Mouse (Mus musculus) retina, embryonic 14.5 days (tissue): ENCODE measurements around the gene Clk1.
"Not testable (repeated sequence)": the region's sequence is repeated elsewhere in the genome, so short reads cannot be mapped to it uniquely, and the experiment has no call there.

ENCODE experiments used
- DNase-seq: peaks from one replicate; pipeline ENCODE4 v3.0.0-alpha.2; 2015; ENCODE audit warnings: low spot score

Gene Clk1

GRCm38 (mm10) chr1:58407321-58407720 is 16.5 kb downstream of the Clk1 start:
- DNase-seq = no peak

- no peak for DNase-seq
Observed at GRCm38 (mm10) chr1:58403745-58404144, 20.1 kb downstream of the Clk1 start.

GRCm38 (mm10) chr1:58401396-58401795 is 22.5 kb downstream of the Clk1 start:
- no peak for DNase-seq

- no peak for DNase-seq
Observed at GRCm38 (mm10) chr1:58397731-58398130, 26.1 kb downstream of the Clk1 start.

DNA sequence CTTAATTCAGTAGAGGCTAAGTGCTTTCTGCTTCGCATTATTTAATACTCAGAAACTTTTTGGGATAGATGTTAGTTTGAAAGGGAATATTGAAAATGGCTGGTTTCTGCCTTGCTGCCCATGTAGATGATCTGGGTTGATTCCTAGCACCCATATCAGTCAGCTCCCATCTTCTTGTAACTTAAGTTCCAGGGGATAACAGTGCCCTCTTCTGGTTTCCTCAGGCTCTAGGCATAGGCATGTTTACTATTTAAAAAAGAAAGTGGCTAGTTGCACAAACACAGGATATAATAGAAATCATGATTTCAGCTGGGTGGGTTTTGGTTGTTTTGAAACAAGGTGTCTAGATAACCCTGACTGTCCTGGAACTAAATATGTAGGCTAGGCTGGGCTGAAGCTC is 27.7 kb downstream of the Clk1 start:
- no peak for DNase-seq

GRCm38 (mm10) chr1:58395341-58395740 is 28.5 kb downstream of the Clk1 start:
- DNase-seq = no peak

DNA sequence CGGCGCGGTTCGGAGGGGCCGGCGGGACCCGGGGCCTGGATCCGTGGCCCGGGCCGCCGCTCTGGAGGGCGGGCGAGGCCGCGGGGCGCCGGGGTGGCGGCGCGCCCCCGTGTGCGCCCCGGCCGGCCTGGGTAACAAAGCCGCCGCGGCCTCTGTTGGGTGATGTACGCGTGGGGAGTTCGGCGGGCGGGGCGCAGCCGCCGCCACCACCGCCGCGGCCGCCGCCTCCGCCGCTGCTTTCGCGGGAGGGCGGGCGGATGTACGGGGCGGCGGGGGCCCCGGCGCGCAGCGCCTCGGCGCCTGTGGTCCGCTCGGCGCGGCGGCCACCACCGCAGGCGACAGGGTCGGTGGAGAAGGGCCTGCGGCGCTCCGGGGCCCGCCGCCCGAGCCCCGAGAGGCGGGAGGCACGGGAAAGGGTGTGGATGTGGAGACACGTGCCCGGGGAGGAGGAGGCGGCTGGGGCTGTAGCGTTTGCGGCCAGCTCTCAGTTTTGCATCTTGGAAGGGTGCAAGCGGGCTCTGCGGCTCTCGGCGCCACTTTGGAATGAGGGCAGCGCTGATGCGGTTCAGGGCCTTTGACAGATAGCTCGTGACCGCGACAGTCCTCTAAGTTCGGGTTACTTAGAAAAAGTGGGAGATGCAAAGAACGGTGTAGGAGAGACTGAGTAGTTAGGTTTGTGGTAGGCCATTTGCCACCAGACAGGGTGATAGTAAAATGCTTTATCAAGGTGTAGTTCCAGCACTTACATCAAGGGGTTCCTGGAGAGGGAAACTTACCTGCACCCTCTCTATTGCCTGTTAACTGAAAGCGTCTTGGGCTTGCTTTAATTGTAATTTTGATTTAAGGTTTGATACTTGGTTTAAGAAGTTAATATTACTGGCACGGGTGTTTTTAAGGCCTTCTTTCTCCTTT is 30.3 kb downstream of the Clk1 start:
- DNase-seq = peak; percentile 58

DNA sequence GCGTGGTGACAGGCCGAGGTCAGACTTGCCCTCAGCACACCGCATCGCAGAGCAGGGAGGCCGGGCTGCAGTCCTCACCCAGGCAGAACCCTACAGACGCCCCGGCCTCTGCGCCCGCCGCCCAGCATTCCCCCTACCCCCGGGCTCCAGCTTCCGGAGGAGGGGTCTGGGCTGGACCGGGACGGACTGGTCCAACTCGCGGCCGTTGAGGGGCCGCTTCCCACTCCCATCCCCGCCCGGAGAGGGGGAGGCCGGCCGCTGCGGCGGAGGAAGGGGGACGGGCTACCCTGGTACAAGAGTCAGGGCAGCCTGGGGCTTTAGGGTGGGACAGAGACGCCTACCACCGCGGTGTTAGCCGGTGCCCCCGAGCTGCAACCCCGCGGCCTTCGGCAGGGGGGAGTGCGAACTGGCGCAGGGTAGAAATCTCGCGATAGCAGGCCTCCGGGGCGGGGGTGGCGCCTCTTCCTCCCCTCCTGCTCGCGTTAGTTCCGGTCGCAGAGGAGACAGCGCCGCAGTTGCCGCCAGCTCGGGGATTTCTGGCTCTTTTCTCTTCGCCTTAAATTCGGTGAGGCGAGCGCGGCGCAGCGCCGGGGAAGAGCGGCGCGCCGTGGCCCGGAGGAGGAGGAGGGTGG is 31.1 kb downstream of the Clk1 start, which contains the start of gene Bzw1:
Gene Bzw1 (plus strand): TSS at position 247 of the 632 bp plus-strand sequence.
- DNase-seq = peak; percentile 95

GRCm38 (mm10) chr1:58392268-58392651 is 31.6 kb downstream of the Clk1 start:
- peak; percentile 53 for DNase-seq

DNA sequence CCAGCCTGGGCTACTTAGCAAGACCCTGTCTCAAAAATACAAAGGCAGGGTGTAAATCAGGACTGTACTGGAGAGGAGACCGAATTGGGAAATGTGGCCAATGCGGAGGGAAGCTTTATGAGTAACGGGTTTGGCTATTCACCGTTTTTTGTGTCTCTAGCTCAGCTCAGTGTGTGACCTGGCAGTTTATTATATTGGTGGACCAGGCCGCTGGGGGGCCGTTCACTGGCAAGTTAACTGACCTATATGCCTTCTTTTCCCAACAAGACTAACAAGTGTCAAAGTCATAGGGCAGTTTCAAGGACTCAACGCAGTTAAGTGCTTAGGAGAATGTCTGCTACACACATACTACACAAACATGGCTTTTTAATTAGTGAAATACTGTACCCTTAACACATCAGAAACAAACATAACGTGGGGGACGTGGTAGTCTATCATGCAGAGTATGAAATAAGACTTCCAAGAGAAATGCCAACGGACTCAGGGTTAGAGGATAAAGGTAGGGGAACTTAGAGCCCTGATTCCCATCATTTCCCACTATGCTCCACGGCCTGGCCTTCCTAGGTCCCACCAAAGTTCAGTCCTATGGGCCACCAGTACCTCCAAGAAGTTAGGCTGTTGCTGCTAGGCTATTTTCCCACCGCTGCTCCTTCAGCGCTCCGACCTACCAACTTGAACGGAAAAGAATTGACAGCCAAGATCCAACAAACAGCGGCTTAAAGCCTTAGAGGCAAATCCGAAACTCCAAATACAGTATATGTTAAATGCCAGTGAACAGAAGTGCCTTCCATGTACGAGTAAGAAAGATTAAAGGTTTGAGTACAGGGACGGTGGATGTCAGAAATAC is 32.2 kb downstream of the Clk1 start:
- DNase-seq = no peak

GRCm38 (mm10) chr1:58382586-58383281 is 41.1 kb downstream of the Clk1 start:
- no peak for DNase-seq

GRCm38 (mm10) chr1:58375574-58376147 is 48.2 kb downstream of the Clk1 start:
- no peak for DNase-seq

DNA sequence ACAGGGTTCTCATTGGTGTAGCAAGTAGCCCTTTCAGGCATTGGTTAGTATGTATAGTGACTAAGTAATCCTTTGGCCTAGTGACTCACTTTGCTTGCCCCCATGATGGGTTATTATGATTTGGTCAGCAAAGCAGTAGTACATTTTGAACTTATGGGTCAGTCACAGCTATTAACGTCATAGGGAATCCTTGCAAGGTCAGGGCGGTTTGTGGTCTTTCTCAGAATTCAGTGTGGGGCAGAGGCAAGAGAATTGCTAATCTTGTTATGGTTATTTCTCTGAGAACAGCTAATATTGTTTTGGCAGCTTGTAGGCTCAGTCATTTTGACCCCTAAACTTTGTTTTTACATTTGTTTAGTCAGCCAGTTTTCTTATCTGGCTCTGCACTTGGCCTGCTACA is 49.6 kb downstream of the Clk1 start:
- DNase-seq = not testable (repeated sequence)

DNA sequence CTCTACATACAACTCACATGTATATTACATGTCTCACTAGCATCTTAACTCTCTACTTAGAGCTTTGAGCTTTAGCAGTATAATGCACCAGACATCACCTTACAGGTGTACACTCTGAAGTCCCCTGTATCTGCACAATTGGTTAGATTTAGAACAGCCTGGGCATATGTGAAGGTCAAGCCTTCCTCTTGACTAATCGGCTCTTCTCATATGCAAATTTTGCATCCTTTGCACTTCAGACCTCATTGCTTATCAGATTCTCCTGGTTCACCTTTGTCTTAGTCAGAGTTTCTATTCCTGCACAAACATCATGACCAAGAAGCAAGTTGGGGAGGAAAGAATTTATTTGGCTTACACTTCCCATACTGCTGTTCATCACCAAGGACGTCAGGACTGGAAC is 54.1 kb downstream of the Clk1 start:
- DNase-seq = no peak

GRCm38 (mm10) chr1:58366737-58367471 is 57.0 kb downstream of the Clk1 start:
- DNase-seq = no peak

DNA sequence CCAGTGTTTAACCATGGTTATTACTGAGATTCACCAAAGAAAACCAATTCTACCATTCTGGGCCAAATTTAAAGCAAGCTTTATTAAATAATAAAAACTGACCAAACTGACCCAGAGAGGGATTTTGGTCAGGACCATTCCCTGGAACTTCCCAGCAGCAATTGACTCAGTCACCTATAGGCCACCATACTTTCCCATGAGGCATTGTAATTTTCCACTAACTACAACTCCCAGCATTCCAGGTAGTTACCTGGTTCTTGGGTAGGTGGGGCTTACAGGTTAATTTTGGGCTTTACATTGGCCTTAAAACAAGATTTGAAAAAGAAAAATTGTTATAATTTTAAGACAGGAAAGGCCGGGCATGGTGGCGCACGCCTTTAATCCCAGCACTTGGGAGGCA is 58.0 kb downstream of the Clk1 start:
- DNase-seq = no peak

DNA sequence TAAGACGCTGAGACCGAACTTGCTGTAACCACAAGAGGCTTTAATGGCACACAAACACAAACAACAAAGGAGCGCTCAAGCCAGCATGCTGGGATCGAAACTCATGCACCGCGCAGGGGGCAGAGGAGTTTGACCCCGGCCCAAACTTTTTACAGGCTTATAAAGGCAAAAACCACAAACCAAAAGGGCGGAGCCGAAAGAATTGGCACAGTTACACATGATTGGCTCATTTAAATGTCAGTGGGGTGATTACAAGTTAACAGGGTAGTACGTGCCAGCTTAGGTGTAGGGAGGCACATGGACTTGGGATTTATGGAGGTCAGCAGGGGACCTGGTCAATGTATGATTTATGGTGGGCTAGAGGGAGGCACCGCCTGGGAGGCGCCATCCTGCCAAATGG is 59.3 kb downstream of the Clk1 start:
- DNase-seq = no peak

DNA sequence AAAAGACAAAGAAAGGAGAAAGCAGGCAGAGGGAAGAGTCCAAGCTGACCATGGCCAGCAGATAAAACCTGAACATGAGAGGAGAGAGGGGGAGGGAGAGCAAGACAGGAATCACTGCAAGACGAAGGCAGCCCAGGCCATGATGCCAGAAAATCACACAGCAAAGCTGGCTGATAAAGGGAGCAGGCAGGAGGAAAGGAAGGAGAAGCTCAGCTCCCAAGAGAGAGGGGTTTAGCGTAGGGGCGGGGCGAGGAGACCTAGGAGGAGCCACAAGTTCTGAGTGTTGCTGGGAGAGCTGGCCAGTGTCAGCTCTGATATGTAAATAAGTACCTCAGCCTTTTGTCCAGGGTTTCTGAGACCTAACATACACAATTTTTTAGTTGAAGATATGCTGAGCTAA is 61.6 kb downstream of the Clk1 start:
- DNase-seq = no peak
